Comparison of ENCODE assay signal across 8 mouse cellular contexts in genomic region chr7:136406258-136407100, GRCm38 (mm10).
DNase-seq lines count a peak whose midpoint lies in the region; ATAC-seq and TF ChIP-seq lines count a peak whose summit lies in the region.

No protein-coding gene starts in this region.

- H3K9ac ChIP-seq in forebrain, embryonic 13.5 days, result no peak overlapping the region

- peak; percentile 47 for DNase-seq in adrenal gland, postnatal 14 days
- DNase-seq in adrenal gland, adult 18-20 months (ENCODE audit: low spot score in 2 of 2), result no peak
- DNase-seq in fat pad, adult 2 months (ENCODE audit: extremely low read depth, low read depth, low spot score), result peak; percentile 3
- peak; percentile 46 for DNase-seq in heart, postnatal 4 days
- DNase-seq in lung, adult 2 months, result peak; percentile 13
- no peak for DNase-seq in layer of hippocampus, postnatal 10 days (ENCODE audit: low spot score in 2 of 2)

- H3K4me1 ChIP-seq in lung, adult 2 months (ENCODE audit: control insufficient read depth, insufficient read depth, low read length), result no peaks in the 10 kb centered on the region
- no peaks in the 10 kb centered on the region for H3K4me1 ChIP-seq in forebrain, embryonic 13.5 days

- H3K9me3 ChIP-seq in forebrain, embryonic 13.5 days (replicated peaks), result no peaks in the 10 kb centered on the region

- H3K27ac ChIP-seq in forebrain, embryonic 13.5 days, result no peak overlapping the region

- no peak for TF ChIP-seq POLR2A in lung, adult 2 months (IDR thresholded peaks at IDR 0.05; ENCODE audit: borderline replicate concordance, extremely low read depth, low read depth, low read length)

- WGBS in lung, adult 2 months, result 32% methylated on average over 20 of the region's 20 CpGs
- WGBS in forebrain, embryonic 13.5 days, result 86% methylated on average over 20 of the region's 20 CpGs

- no peak for ATAC-seq in forebrain, embryonic 13.5 days
- no peak for ATAC-seq in granulocyte monocyte progenitor cell, adult 5-6 weeks (replicated peaks; ENCODE audit: poor library complexity, severe bottlenecking)

- H3K27me3 ChIP-seq in forebrain, embryonic 13.5 days, result 0 out of 2 replicates have a peak, but pooled peaks cover 3% of the 10 kb centered on the region

- H3K4me3 ChIP-seq in lung, adult 2 months (replicated peaks; ENCODE audit: extremely low read depth, low read depth, low read length), result no peak overlapping the region
- no peak overlapping the region for H3K4me3 ChIP-seq in forebrain, embryonic 13.5 days

- H3K36me3 ChIP-seq in forebrain, embryonic 13.5 days (ENCODE audit: poor library complexity, severe bottlenecking), result no peaks in the 10 kb centered on the region

- H3K4me2 ChIP-seq in forebrain, embryonic 13.5 days, result no peak overlapping the region

- TF ChIP-seq CTCF in lung, adult 2 months (IDR thresholded peaks at IDR 0.05; ENCODE audit: insufficient read depth, low read length), result no peak

Comparison
In these comparisons a context has a peak if more than half of its experiments do, and no peak if none do; other contexts are left out.
1. DNase-seq: peak in adrenal gland, postnatal 14 days (single experiment), fat pad, adult 2 months (single experiment), heart, postnatal 4 days (single experiment) and lung, adult 2 months (single experiment); none in adrenal gland, adult 18-20 months (0 of 2) and layer of hippocampus, postnatal 10 days (0 of 2).